Mouse (Mus musculus) heart, postnatal 0 days (tissue): Measurements from ENCODE around the gene Arfgap2.

Source experiments
- CTCF ChIP-seq: IDR thresholded peaks from 2 replicates; pipeline ENCODE4 v1.5.1; 2016; ENCODE audit warnings: antibody characterized with exemption, control low read depth, low read depth
- EP300 ChIP-seq: IDR thresholded peaks from 2 replicates; pipeline ENCODE4 v1.6.1; 2016; ENCODE audit warnings: antibody characterized with exemption, low read depth

GRCm38 (mm10) chr2:91243416-91243815, 21.4 kb upstream of the Arfgap2 start:
- TF ChIP-seq EP300, result no peak
- TF ChIP-seq CTCF, result no peak
